Mouse (Mus musculus) lung, adult 18-20 months (tissue): Measurements from ENCODE around the gene Chchd5.

Experiments
- DNase-seq, 2 experiments: peaks; one replicate each; pipeline ENCODE4 v3.0.0; 2022; ENCODE audit warnings: mixed read lengths in 2 of 2

The Chchd5 gene

GRCm38 (mm10) chr2:129164815-129165214, 35.3 kb downstream of the Chchd5 start:
- no peak for DNase-seq

GRCm38 (mm10) chr2:129166466-129167463, 37.3 kb downstream of the Chchd5 start:
- DNase-seq: no peak

- no peak for DNase-seq
These were observed 43.9 kb downstream of the Chchd5 start for GRCm38 (mm10) chr2:129173386-129173785.

- DNase-seq: peak; percentile 61 to 63
These were observed 45.0 kb downstream of the Chchd5 start for GRCm38 (mm10) chr2:129174474-129174873.

GRCm38 (mm10) chr2:129175636-129176035, 46.1 kb downstream of the Chchd5 start:
- peak; percentile 44 to 45 for DNase-seq

- DNase-seq: no peak
These were observed 47.3 kb downstream of the Chchd5 start for GRCm38 (mm10) chr2:129176676-129177420.

- DNase-seq: no peak
These were observed 48.2 kb downstream of the Chchd5 start for GRCm38 (mm10) chr2:129177661-129178060.

- peak; percentile 18 to 41 for DNase-seq
These were observed 48.8 kb downstream of the Chchd5 start for GRCm38 (mm10) chr2:129178182-129178908.

GRCm38 (mm10) chr2:129179946-129180853, 50.7 kb downstream of the Chchd5 start:
- no peak for DNase-seq

- DNase-seq: no peak
These were observed 52.0 kb downstream of the Chchd5 start for GRCm38 (mm10) chr2:129181509-129181908.

GRCm38 (mm10) chr2:129182412-129182811, 52.9 kb downstream of the Chchd5 start:
- no peak for DNase-seq

GRCm38 (mm10) chr2:129183561-129184031, 54.1 kb downstream of the Chchd5 start:
- peak in 1 of 2 experiments; percentile 31 for DNase-seq
